Mouse (Mus musculus): ENCODE data around the gene Btg4.

DNA sequence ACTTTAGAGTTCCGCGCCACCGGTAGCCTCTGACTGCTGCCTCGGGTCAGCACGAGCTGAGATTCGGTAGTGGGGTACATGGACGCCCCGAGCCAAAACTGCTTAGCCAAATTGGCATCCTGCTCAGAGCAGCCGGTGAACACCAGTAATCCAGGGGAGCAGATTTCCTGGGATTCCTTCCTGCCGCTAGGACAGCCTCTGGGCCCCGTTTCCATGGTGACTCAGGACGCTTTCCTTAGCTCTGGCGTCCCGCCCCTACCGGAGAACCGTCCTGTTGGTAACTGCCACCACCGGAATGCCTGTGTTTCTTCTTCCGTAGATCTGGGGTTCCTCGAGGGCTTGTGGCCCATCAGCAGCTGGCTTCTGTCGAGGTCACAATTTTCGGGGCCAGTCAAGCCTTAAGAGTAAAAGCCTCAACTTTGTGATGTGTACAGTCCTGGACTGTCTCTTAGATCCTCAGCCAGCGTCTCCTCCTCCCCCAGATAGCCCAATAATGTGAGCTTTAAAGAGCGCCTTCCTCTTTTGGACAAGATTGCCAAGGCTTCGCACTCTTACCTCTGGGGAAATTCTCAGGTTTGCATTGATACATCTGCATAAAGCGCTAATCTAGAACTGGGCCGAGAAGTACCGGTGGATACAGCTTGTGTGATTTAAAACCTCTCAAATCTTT lies 41.2 kb downstream of the Btg4 start, which contains the start of gene 4833427G06Rik:
- TF ChIP-seq CTCF (IDR thresholded peaks at IDR 0.05; ENCODE audit: extremely low read depth, insufficient read depth, low read length): no peak
- TF ChIP-seq POLR2A (IDR thresholded peaks at IDR 0.05; ENCODE audit: extremely low read depth, insufficient read depth, low read length): no peak

Data from cortical plate, adult 2 months (tissue).